Mouse (Mus musculus) bone marrow, adult 2 months (tissue): Measurements from ENCODE around the gene Sned1. TPM values are rescaled to one million over a fixed set of nuclear protein-coding genes. Genes with fewer than 3 reads are reported as not detected.
A peak's percentile ranks its signal among the peaks of the same experiment; 100 is the strongest.
"Not testable (repeated sequence)": the region's sequence is repeated elsewhere in the genome, so short reads cannot be mapped to it uniquely, and the experiment has no call there.

Source experiments
- H3K27ac ChIP-seq: fragments of 200-500 bp; 2 replicates; pipeline ENCODE4 v1.5.1; 2012; ENCODE audit warnings: low read depth, mild to moderate bottlenecking, control low read depth, inconsistent platforms, low read length; ENCODE audit not compliant: control insufficient read depth, poor library complexity, insufficient read depth
- H3K4me1 ChIP-seq: fragments of 200-500 bp; 2 replicates; pipeline ENCODE4 v1.6.1; 2011; ENCODE audit warnings: low read length; ENCODE audit not compliant: control insufficient read depth, insufficient read depth
- H3K4me3 ChIP-seq: fragments of 200-500 bp; replicated peaks from 2 replicates; pipeline ENCODE3; 2011; ENCODE audit warnings: mild to moderate bottlenecking, low read depth, low read length, control low read depth; ENCODE audit not compliant: control insufficient read depth
- CTCF ChIP-seq: fragments of 200-500 bp; IDR thresholded peaks from 2 replicates; pipeline ENCODE4 v1.5.1; 2011; ENCODE audit warnings: low read length, control low read depth; ENCODE audit not compliant: control insufficient read depth, insufficient read depth
- POLR2A ChIP-seq: fragments of 200-500 bp; IDR thresholded peaks from 2 replicates; pipeline ENCODE4 v1.6.1; 2011; ENCODE audit warnings: low read depth, mild to moderate bottlenecking, control low read depth, low read length, borderline replicate concordance; ENCODE audit not compliant: control insufficient read depth
- WGBS: fragments of 180-500 bp; shearing (Covaris S2); methylation state at CpG from one replicate; pipeline ENCODE4 v1.1.7; 2018; 5-methylcytosine and 5-hydroxymethylcytosine counted together
- polyA plus RNA-seq: library from polyadenylated mRNA; stranded (reverse); fragments of >200 nt; gene quantifications from 2 replicates; pipeline ENCODE4 v1.2.4, GENCODE M21; 2011; ENCODE audit warnings: low replicate concordance; ENCODE audit not compliant: missing spikeins, insufficient read depth, insufficient read length

The Sned1 gene
- 2.9 and 4.7 TPM in 2 replicates for polyA plus RNA-seq

DNA sequence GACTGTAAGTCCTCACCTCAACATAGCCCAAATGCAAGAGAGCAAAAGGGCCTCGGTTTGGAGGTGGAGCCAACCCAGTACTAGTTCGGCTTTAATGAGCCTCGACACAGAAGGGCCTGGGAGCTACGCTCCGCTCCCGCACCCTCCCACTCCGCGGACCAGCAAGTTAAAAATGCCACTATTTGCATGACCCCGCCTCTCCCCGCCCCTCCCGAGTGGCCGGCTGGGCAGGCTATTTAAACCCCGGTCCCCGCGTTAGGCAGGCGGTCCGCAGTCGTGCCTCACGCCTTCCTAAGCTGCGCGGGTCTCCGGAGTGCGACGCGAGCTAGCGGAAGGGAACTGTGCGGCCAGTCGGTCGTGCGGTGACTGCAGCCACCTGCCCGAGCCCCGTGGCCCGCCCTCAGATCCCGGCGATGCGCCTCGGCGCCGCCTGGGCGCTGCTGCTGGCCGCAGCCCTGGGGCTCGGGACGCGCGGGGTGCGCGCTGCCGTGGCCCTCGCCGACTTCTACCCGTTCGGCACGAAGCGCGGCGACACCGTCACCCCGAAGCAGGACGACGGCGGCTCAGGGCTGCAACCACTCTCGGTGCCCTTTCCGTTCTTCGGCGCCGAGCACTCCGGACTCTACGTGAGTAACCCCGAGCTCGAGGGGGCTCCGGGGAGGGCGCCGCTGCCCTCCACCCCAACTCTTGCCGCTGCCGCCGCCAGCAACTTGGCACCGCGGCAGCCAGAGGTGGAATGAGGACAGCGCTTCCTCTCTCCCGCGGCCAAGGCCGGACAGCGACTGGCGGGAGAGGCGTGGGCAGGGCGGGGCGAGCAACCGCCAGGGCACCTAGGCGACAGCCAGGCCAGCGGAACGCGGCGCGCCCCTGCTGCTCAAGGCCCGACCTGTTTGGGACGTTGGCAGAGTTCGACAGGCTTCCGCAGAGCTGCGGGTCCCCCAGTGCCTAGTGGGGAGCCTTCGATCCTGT is at the start of gene Sned1:
Sned1 (plus strand) TSS at position 266 of the 969 bp plus-strand sequence.
- peak within 1 kb of the TSS; percentile 50 for H3K4me3 ChIP-seq
- H3K4me1 ChIP-seq, result no peaks in the 10 kb centered on the region
- TF ChIP-seq POLR2A (peak; percentile 67; the same call in 1 of the 2 replicates), CTCF (no peak)
- 1% methylated on average over 100 of the region's 100 CpGs for WGBS
- H3K27ac ChIP-seq, result no peak within 1 kb of the TSS

DNA sequence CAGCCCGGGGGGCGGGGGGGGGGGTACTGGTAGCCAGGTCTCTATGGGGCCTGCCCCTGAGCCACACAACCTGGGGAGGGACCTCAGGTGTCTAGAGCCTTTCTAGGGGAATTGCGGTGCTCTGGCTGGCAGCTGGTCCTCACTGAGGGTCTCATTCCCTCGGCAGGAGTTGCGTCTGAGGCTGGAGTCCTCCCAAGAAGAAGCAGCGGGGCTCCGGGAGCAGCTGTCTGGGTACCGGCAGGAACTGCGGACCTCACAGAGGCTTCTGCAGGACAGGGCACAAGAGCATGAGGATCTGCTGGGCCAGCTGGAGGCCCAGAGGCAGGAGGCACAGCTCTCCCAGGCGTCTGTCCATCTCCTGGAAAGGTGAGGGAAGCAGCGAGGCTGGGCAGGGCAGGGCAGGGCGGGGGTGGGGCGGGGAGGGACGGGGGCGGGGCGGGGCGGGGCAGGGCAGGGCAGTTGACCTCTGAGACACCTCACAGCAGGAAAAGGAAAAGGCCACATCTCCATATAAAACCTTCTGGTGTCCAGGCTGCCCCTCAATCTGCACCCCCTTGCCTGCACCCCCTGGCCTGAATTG is 44.8 kb upstream of the Sned1 start:
- no peak overlapping the region for H3K4me3 ChIP-seq
- WGBS, result 14% methylated on average over 17 of the region's 17 CpGs
- H3K4me1 ChIP-seq, result no peaks in the 10 kb centered on the region
- no peak overlapping the region for H3K27ac ChIP-seq
- no peak for TF ChIP-seq POLR2A
- no peak for TF ChIP-seq CTCF

DNA sequence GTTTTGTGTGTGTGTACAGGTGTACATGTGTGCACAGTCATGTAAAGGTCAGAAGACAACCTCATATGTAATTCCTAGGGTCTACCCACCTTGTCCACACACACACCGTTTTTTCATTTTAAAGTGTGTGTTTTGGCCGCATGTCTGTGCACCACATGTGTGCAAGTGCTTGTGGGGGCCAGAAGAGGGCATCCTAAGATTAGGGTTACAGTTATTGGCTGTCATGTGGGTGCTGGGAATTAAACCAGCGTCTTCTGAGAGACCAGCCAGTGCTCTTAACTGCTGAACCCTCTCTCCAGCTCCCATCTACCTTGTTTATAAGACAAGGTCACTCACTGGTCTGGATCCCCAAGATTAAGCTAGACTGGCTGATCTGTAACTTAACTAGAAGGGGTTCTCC is 40.7 kb upstream of the Sned1 start:
- H3K4me3 ChIP-seq, result no peak overlapping the region
- TF ChIP-seq POLR2A, result no peak
- no peak for TF ChIP-seq CTCF
- H3K4me1 ChIP-seq, result no peaks in the 10 kb centered on the region
- H3K27ac ChIP-seq, result no peak overlapping the region
- 75% methylated on average over 3 of the region's 3 CpGs for WGBS

DNA sequence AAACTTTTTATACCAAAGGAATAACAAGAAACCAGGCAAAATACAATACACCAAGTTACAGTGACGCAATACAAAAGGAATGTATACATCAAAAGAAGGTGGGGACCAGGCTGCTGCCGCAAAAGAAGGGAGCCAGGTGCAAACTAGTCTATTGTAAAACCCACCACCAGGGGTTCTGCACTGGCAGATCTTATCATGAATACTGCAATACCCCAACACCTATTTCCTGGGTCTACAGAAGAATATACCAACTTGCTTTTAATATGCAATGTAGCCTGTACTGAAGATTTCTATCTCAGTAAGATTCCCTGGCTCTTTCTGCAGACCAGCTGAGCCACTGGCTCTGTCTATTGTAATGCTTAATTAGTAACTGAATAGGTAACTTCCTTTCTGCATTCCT is 38.2 kb upstream of the Sned1 start:
- H3K27ac ChIP-seq, H3K4me1 ChIP-seq, H3K4me3 ChIP-seq: not testable (repeated sequence)
- 81% methylated on average over 2 of the region's 2 CpGs for WGBS

DNA sequence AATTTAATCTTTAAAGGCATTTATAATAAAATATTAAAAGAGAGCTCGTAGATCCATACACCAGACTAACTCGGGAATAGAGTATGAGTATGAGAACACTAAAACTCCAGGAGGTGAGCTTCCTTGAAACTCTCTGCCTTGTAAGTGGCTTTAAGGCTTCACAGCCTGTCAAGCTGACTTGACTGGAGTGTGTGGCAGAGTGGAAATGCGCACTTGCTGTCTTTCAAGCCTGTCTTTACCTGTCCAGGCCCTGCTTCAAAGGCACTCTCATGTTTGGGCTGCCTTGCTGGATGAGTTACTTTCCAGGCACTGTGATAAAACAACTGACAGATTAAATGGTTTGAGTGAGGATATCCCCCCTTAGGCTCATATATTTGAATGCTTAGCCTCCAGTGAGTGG is 37.7 kb upstream of the Sned1 start:
- Histone ChIP-seq H3K4me3 (no peak overlapping the region), H3K27ac (no peak overlapping the region), H3K4me1 (no peaks in the 10 kb centered on the region)
- TF ChIP-seq POLR2A (no peak), CTCF (no peak)
- 74% methylated on average over 3 of the region's 3 CpGs for WGBS

DNA sequence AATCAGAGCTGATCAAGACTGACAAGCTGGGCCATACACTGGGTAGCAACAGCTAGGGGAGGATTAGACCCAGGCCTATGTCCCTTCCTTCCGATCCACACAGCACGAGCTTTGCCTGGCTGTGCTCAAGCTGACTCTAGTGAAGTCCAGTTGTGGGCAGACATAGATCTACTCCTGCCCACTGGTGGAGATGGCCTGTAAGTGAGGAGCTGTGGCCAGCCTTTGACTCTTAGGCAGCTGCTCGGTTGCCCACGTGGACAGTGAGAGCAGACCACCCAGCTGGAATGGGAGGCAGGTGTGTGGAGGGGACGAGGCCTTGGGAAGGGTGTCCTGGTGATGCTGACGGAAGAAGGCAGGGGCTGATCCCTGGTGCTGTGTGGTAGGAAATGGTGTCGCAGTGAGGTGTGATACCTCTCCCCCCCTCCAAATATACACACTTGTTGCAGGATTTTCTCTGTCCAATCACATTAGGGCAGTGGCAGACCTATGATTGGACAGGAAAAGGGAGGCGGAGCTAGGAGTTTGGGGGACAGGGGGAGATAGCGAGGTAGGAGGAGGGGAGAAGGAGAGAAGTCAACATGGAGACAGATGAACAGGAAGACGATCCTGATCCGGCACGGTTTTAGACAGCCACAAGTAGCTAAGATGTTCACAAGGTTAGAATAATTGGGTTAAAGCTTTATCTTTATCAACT is 29.2 kb upstream of the Sned1 start:
- TF ChIP-seq POLR2A (no peak), CTCF (no peak)
- Histone ChIP-seq H3K27ac (no peak overlapping the region), H3K4me3 (no peak overlapping the region), H3K4me1 (no peaks in the 10 kb centered on the region; the same call in 1 of the 2 replicates)
- 77% methylated on average over 12 of the region's 12 CpGs for WGBS

DNA sequence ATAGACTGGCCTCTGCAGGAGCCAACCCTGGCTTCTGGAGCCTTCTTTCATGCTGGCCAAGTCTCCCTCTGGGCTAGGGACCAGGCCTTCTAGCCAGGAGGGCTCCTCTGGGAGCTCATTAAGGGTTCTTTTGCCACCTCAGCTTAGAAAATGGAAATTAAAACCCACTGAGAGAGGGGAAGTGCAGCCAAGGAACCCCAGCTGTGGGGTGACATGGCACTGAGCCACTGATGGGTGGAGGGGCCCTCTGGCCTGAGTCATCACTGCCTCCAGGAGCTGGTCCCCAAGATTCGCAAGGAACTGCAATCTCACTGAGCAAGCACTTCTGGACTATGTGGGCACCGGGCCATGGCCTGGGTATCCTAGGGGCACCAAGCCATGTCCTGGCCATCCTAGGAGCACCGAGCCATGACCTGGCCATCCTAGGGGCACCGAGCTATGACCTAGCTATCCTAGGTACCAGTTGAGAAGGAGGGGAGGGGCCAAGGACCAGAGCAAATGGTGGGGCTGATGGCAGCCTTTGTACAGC is 28.0 kb upstream of the Sned1 start:
- WGBS, result 66% methylated on average over 4 of the region's 4 CpGs

DNA sequence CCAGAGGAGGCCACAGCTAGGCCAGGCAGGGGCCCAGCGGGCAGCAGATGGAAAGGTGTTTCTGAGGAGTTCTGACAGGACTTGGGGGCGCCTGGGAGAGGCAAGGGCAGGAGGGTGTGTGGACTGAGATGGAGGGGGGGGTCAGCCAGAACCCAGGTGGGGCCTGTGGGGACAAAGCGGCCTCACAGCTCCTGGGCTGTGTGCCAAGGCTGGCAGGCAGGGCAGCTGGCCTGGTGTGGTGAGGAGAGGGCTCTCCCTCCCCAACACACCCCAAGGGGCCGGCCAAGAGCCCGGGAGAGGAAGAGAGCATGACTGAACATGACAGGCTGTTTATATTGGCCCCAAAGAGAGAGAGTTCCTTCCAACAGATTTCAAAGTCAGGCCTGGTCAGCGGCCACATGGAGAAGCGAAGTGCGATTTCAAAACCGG is 25.4 kb upstream of the Sned1 start:
- no peak for TF ChIP-seq CTCF
- no peak for TF ChIP-seq POLR2A
- 5% methylated on average over 9 of the region's 9 CpGs for WGBS
- Histone ChIP-seq H3K27ac (no peak overlapping the region), H3K4me3 (no peak overlapping the region), H3K4me1 (no peaks in the 10 kb centered on the region; the same call in 1 of the 2 replicates)

More for the DNA sequence above, 28.0 kb upstream of the Sned1 start:
- TF ChIP-seq CTCF, result no peak
- no peak for TF ChIP-seq POLR2A
- no peak overlapping the region for H3K4me3 ChIP-seq
- no peaks in the 10 kb centered on the region; the same call in 1 of the 2 replicates for H3K4me1 ChIP-seq
- no peak overlapping the region for H3K27ac ChIP-seq
